Mouse (Mus musculus): ENCODE results near the gene Serpine1. TPM values are rescaled to one million over a fixed set of nuclear protein-coding genes. Genes with fewer than 3 reads are reported as not detected.

Gene Serpine1
- polyA plus RNA-seq, 1 experiment from 2014 or later, result not detected

DNA sequence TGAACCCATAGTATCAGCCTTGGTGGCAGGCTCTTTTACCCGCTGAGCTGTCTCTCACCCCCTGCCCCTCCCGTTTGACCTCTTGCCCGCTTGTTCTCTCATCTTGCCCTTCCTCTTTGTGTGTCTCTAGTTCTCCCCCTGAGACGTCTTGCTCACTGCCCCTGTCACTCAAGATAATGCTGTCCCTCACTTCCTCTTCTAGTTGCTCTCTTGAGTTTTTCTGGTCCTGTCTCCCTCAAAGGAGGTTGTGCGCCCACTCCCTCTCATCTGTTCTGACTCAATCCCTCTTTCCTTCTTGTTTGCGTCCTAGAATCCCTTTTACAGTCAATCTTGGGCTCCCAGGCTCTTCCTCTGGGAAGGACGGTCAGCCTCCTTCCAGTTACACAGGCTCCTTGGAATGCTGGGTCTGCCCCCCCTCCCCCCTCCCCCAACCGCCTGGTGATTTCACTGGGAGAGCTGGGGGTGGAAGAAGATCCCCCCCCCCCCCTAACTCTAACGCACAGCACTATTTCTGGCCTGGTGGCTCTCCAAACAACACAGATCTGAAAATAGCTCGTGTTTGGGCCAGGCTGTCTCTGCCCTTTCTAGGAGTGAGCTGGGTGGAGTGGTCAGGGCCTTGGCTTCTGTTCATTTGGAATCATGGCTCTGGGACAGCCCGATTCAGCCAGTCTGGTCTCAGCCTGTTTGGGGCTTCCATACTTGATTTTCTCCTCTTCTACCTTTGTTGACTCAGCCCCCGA is 4.3 kb upstream of the Serpine1 start:
- no peak overlapping the region for H3K27ac ChIP-seq (ENCODE audit: low read depth, low read length)
- H3K9me3 ChIP-seq (ENCODE audit: control insufficient read depth, low read length), result no peaks in the 10 kb centered on the region
- no peak overlapping the region for H3K4me2 ChIP-seq (ENCODE audit: low read depth, low read length, severe bottlenecking)
- no peak overlapping the region for H3K9ac ChIP-seq (ENCODE audit: low read length)
- no peak for ATAC-seq (replicated peaks; ENCODE audit: low FRiP score)
- WGBS, result 57% methylated on average over 11 of the region's 12 CpGs
- H3K4me3 ChIP-seq (ENCODE audit: low read depth, low read length), result no peak overlapping the region
- no peaks in the 10 kb centered on the region for H3K36me3 ChIP-seq (ENCODE audit: control insufficient read depth, insufficient read depth, low read length)
- no peak for DNase-seq (ENCODE audit: low spot score)
- H3K27me3 ChIP-seq (ENCODE audit: control insufficient read depth, insufficient read depth, low read length), result no peaks in the 10 kb centered on the region
- H3K4me1 ChIP-seq (replicated peaks; ENCODE audit: control insufficient read depth, insufficient read depth, low read length), result no peaks in the 10 kb centered on the region; the same call in 1 of the 2 replicates

DNA sequence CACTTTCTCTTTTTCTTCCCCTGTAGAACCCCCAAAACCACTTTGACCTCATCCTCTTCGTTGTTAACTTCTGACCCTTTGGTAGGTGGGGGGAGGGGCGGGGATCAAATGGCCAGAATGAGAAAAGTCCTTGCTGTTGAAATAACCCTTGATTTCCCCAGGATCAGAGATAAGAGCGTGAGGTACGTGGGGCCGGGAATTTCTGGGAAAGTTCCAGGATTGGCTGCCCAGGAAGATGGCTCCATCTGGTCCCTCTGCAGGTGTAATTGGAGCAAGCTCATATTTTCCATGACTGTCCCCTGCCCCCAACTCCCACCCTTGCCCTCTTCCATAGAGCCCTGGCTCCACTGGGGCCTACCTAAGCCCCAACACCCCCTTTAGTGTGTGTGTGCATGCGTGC is 3.7 kb upstream of the Serpine1 start:
- no peak overlapping the region for H3K9ac ChIP-seq (ENCODE audit: low read length)
- WGBS, result 81% methylated on average over 6 of the region's 6 CpGs
- H3K27me3 ChIP-seq (ENCODE audit: control insufficient read depth, insufficient read depth, low read length), result no peaks in the 10 kb centered on the region
- no peak for ATAC-seq (replicated peaks; ENCODE audit: low FRiP score)
- no peak overlapping the region for H3K4me3 ChIP-seq (ENCODE audit: low read depth, low read length)
- H3K27ac ChIP-seq (ENCODE audit: low read depth, low read length), result no peak overlapping the region
- DNase-seq (ENCODE audit: low spot score), result no peak
- no peaks in the 10 kb centered on the region for H3K36me3 ChIP-seq (ENCODE audit: control insufficient read depth, insufficient read depth, low read length)
- H3K9me3 ChIP-seq (ENCODE audit: control insufficient read depth, low read length), result no peaks in the 10 kb centered on the region
- no peaks in the 10 kb centered on the region; the same call in 1 of the 2 replicates for H3K4me1 ChIP-seq (replicated peaks; ENCODE audit: control insufficient read depth, insufficient read depth, low read length)
- H3K4me2 ChIP-seq (ENCODE audit: low read depth, low read length, severe bottlenecking), result no peak overlapping the region

DNA sequence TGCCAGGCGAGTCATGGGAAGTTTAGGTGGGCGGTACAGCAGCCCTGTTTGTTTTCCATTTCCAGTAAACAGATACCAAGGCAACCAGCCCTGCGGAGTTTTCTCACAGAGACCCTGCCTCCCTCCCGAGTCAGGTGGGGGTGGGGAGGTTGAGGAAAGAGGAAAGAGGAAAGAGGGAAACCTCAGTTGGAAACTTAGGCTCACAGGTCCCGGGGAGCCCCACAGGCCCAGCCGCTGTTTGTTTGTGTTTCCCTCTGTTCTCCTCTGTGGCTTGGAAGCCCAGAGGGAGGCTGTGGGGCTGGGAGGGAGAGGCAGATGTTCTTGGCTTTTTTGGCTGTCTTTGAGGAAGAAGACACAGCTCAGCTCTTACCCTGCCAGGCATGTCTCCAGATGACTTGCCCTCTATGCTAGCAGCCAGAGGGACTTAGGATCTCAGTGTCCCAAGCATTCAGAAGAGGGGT is 2.2 kb upstream of the Serpine1 start:
- ATAC-seq (replicated peaks; ENCODE audit: low FRiP score) (no peak), DNase-seq (ENCODE audit: low spot score) (no peak)
- WGBS, result 41% methylated on average over 6 of the region's 6 CpGs
- H3K9ac ChIP-seq (ENCODE audit: low read length), result no peak overlapping the region
- no peaks in the 10 kb centered on the region for H3K9me3 ChIP-seq (ENCODE audit: control insufficient read depth, low read length)
- no peaks in the 10 kb centered on the region for H3K36me3 ChIP-seq (ENCODE audit: control insufficient read depth, insufficient read depth, low read length)
- H3K4me2 ChIP-seq (ENCODE audit: low read depth, low read length, severe bottlenecking), result no peak overlapping the region
- no peak overlapping the region for H3K27ac ChIP-seq (ENCODE audit: low read depth, low read length)
- H3K27me3 ChIP-seq (ENCODE audit: control insufficient read depth, insufficient read depth, low read length), result no peaks in the 10 kb centered on the region
- H3K4me1 ChIP-seq (replicated peaks; ENCODE audit: control insufficient read depth, insufficient read depth, low read length), result no peaks in the 10 kb centered on the region; the same call in 1 of the 2 replicates
- no peak overlapping the region for H3K4me3 ChIP-seq (ENCODE audit: low read depth, low read length)

DNA sequence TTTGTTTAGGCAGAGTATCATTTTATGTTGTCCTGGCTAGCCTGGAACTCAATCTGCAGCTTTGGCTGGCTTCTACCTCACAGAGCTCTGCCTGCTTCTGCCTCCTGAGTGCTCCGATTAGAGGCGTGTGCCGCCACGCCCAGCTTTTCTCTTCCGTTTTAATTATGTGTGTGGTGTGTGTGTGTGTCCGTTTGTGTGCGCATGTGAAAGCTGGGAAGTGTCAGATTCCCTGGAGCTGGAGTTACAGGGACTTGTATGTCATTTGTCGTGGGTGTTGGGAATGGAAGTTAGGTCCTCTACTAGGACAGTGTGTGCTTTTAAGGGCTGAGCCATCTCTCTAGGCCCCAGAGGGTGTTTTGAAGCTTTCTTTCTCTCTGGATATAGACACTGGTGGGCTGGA is 1.1 kb upstream of the Serpine1 start:
- DNase-seq (ENCODE audit: low spot score), result no peak
- no peaks in the 10 kb centered on the region for H3K9me3 ChIP-seq (ENCODE audit: control insufficient read depth, low read length)
- H3K27ac ChIP-seq (ENCODE audit: low read depth, low read length), result no peak overlapping the region
- no peaks in the 10 kb centered on the region for H3K36me3 ChIP-seq (ENCODE audit: control insufficient read depth, insufficient read depth, low read length)
- WGBS, result 90% methylated on average over 8 of the region's 8 CpGs
- H3K9ac ChIP-seq (ENCODE audit: low read length), result no peak overlapping the region
- H3K4me3 ChIP-seq (ENCODE audit: low read depth, low read length), result no peak overlapping the region
- H3K4me2 ChIP-seq (ENCODE audit: low read depth, low read length, severe bottlenecking), result no peak overlapping the region
- no peaks in the 10 kb centered on the region; the same call in 1 of the 2 replicates for H3K4me1 ChIP-seq (replicated peaks; ENCODE audit: control insufficient read depth, insufficient read depth, low read length)
- no peaks in the 10 kb centered on the region for H3K27me3 ChIP-seq (ENCODE audit: control insufficient read depth, insufficient read depth, low read length)
- ATAC-seq (replicated peaks; ENCODE audit: low FRiP score), result no peak

DNA sequence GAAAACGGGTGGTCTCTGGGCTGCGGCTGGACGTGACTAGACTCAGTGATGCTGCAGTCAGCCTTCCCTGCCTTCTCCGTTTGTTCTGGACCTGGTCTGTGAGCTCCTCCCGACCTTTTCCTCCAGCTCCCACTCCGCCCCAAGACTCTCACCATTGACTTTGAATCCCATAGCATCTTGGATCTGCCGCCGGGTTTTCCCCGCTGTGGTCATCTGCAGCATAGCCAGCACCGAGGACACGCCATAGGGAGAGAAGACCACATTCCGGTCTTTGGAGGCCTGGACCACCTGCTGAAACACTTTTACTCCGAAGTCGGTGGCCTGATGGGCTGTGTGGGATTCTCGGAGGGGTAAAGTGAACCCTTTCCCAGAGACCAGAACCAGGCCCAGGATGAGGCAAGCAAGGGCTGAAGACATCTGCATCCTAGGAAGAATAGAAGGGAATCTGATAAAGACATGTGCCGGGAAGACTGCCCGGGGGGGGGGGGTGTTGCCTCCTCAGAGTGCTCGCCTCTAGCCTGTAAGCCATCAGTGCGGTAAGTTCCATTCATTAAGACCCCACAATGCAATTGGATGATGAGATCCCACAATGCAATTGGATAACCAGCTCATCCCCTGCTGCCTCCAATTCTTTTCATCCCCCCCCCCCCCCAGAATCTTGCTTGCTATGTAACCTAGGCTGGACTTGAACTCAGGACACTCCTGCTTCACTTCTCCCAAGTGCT is 1.0 kb downstream of the Serpine1 start:
- Histone ChIP-seq H3K4me2 (ENCODE audit: low read depth, low read length, severe bottlenecking) (no peak overlapping the region), H3K4me1 (replicated peaks; ENCODE audit: control insufficient read depth, insufficient read depth, low read length) (no peaks in the 10 kb centered on the region; the same call in 1 of the 2 replicates), H3K27me3 (ENCODE audit: control insufficient read depth, insufficient read depth, low read length) (no peaks in the 10 kb centered on the region), H3K27ac (ENCODE audit: low read depth, low read length) (no peak overlapping the region), H3K4me3 (ENCODE audit: low read depth, low read length) (no peak overlapping the region), H3K36me3 (ENCODE audit: control insufficient read depth, insufficient read depth, low read length) (no peaks in the 10 kb centered on the region), H3K9ac (ENCODE audit: low read length) (no peak overlapping the region), H3K9me3 (ENCODE audit: control insufficient read depth, low read length) (no peaks in the 10 kb centered on the region)
- ATAC-seq (replicated peaks; ENCODE audit: low FRiP score) (no peak), DNase-seq (ENCODE audit: low spot score) (no peak)
- 86% methylated on average over 19 of the region's 19 CpGs for WGBS

DNA sequence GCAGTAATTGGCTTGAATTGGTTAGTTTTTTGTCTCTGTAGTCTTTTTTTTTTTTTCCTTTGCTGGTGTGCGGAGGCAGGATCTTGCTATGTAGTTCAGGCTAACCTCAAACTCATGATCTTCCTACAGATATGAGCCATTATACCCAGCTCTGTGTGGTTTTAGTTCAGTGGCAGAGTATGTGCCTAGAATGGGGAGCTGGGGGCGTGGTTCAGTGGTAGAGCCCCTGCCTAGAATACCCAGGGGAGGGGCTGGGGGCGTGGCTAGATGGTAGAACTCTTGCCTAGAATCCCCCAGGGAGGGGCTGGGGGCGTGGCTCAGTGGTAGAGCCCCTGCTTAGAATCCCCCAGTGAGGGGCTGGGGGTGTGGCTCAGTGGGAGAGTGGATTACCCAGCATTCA is 3.4 kb downstream of the Serpine1 start:
- Histone ChIP-seq H3K27me3 (ENCODE audit: control insufficient read depth, insufficient read depth, low read length) (no peaks in the 10 kb centered on the region), H3K4me3 (ENCODE audit: low read depth, low read length) (no peak overlapping the region), H3K9ac (ENCODE audit: low read length) (no peak overlapping the region), H3K4me1 (replicated peaks; ENCODE audit: control insufficient read depth, insufficient read depth, low read length) (no peaks in the 10 kb centered on the region; the same call in 1 of the 2 replicates), H3K27ac (ENCODE audit: low read depth, low read length) (no peak overlapping the region), H3K36me3 (ENCODE audit: control insufficient read depth, insufficient read depth, low read length) (no peaks in the 10 kb centered on the region), H3K4me2 (ENCODE audit: low read depth, low read length, severe bottlenecking) (no peak overlapping the region), H3K9me3 (ENCODE audit: control insufficient read depth, low read length) (no peaks in the 10 kb centered on the region)
- WGBS, result 64% methylated on average over 4 of the region's 4 CpGs
- DNase-seq (ENCODE audit: low spot score) (no peak), ATAC-seq (replicated peaks; ENCODE audit: low FRiP score) (no peak)

DNA sequence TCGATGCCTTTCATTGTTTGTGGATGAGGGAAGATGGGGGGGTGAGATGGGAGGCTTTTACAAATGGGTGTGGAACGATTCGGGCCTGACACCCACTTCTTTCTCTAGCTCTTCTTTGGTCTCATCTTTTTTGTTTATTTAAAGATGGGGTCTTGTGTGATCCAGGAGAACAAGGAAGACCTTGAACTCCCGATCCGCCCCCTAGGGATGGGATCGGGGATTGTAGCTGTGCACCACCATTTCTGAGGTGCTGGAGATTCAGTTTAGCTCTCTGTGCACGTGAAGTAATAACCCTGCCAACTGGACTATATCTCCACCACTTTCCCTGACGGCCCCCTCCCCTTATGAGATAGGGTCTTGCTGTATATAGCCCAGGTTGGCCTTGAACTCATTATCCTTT is 6.1 kb downstream of the Serpine1 start:
- no peaks in the 10 kb centered on the region for H3K4me1 ChIP-seq (replicated peaks; ENCODE audit: control insufficient read depth, insufficient read depth, low read length)
- DNase-seq (ENCODE audit: low spot score) (no peak), ATAC-seq (replicated peaks; ENCODE audit: low FRiP score) (no peak)
- H3K36me3 ChIP-seq (ENCODE audit: control insufficient read depth, insufficient read depth, low read length), result no peaks in the 10 kb centered on the region
- 81% methylated on average over 8 of the region's 8 CpGs for WGBS
- H3K9ac ChIP-seq (ENCODE audit: low read length), result no peak overlapping the region
- H3K4me2 ChIP-seq (ENCODE audit: low read depth, low read length, severe bottlenecking), result no peak overlapping the region
- no peak overlapping the region for H3K4me3 ChIP-seq (ENCODE audit: low read depth, low read length)
- H3K27me3 ChIP-seq (ENCODE audit: control insufficient read depth, insufficient read depth, low read length), result no peaks in the 10 kb centered on the region
- H3K9me3 ChIP-seq (ENCODE audit: control insufficient read depth, low read length), result no peaks in the 10 kb centered on the region
- H3K27ac ChIP-seq (ENCODE audit: low read depth, low read length), result no peak overlapping the region

DNA sequence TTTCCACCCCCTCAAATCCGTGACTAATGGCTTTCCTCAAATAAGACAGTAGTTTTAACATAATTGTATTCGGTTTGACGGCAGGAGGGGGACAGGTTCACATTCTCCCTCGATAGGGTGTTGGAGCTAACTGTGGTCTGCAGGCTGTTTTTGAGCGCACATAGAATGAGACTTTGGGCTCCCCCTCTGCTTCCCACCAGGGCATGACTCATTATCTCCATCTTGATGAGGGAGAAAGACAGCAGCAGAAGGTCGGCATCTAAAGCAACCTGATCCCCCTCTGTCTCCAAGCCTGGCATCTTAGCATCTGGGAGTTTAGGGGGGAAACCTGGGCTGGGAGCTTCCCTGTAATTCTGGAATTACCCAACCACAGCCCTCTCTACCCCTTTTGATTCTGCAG is 6.6 kb downstream of the Serpine1 start:
- Histone ChIP-seq H3K9ac (ENCODE audit: low read length) (no peak overlapping the region), H3K36me3 (ENCODE audit: control insufficient read depth, insufficient read depth, low read length) (no peaks in the 10 kb centered on the region), H3K4me2 (ENCODE audit: low read depth, low read length, severe bottlenecking) (no peak overlapping the region), H3K27me3 (ENCODE audit: control insufficient read depth, insufficient read depth, low read length) (no peaks in the 10 kb centered on the region), H3K4me1 (replicated peaks; ENCODE audit: control insufficient read depth, insufficient read depth, low read length) (no peaks in the 10 kb centered on the region), H3K9me3 (ENCODE audit: control insufficient read depth, low read length) (no peaks in the 10 kb centered on the region), H3K27ac (ENCODE audit: low read depth, low read length) (no peak overlapping the region), H3K4me3 (ENCODE audit: low read depth, low read length) (no peak overlapping the region)
- DNase-seq (ENCODE audit: low spot score) (no peak), ATAC-seq (replicated peaks; ENCODE audit: low FRiP score) (no peak)
- WGBS, result 68% methylated on average over 6 of the region's 6 CpGs
